Mouse (Mus musculus) liver, embryonic 11.5 days (tissue): Measurements from ENCODE around the gene Eef1akmt2. TPM values are rescaled to one million over a fixed set of nuclear protein-coding genes. Genes with fewer than 3 reads are reported as not detected.

Experiments used
- ATAC-seq: fragments of 200-750 bp; cut with Nextera tagmentation; replicated peaks from 2 replicates; pipeline ENCODE4 v1.8.0; 2017; ENCODE audit warnings: moderate number of reproducible peaks, mild to moderate bottlenecking, moderate TSS enrichment, moderate library complexity; ENCODE audit not compliant: low FRiP score
- DNase-seq: peaks from one replicate; pipeline ENCODE4 v3.0.0-alpha.2; 2017; ENCODE audit warnings: low spot score
- H3K27ac ChIP-seq: fragments of 300-500 bp; sonication (generic); 2 replicates; pipeline ENCODE4 v1.5.1; 2014; ENCODE audit warnings: mild to moderate bottlenecking, low read depth, low read length, control low read depth
- H3K27me3 ChIP-seq: fragments of 300-500 bp; sonication (generic); replicated peaks from 2 replicates; pipeline ENCODE4 v1.6.1; 2014; ENCODE audit warnings: low read length, mixed read lengths; ENCODE audit not compliant: control insufficient read depth, insufficient read depth
- H3K36me3 ChIP-seq: fragments of 300-500 bp; sonication (generic); 2 replicates; pipeline ENCODE4 v1.6.1; 2014; ENCODE audit warnings: mild to moderate bottlenecking, low read length, moderate library complexity, mixed read lengths; ENCODE audit not compliant: control insufficient read depth, insufficient read depth
- H3K4me1 ChIP-seq: fragments of 300-500 bp; sonication (generic); replicated peaks from 2 replicates; pipeline ENCODE4 v1.6.1; 2014; ENCODE audit warnings: low read length, mixed read lengths; ENCODE audit not compliant: control insufficient read depth, insufficient read depth
- H3K4me2 ChIP-seq: fragments of 300-500 bp; sonication (generic); 2 replicates; pipeline ENCODE4 v1.6.1; 2014; ENCODE audit warnings: mild to moderate bottlenecking, control low read depth, moderate library complexity
- H3K4me3 ChIP-seq: fragments of 300-500 bp; sonication (generic); 2 replicates; pipeline ENCODE4 v1.5.1; 2014; ENCODE audit warnings: low read depth, low read length, control low read depth
- H3K9ac ChIP-seq: fragments of 300-500 bp; sonication (generic); 2 replicates; pipeline ENCODE4 v1.6.1; 2014; ENCODE audit warnings: low read depth, low read length, control low read depth
- H3K9me3 ChIP-seq: fragments of 300-500 bp; sonication (generic); 2 replicates; pipeline ENCODE4 v1.6.1; 2016; ENCODE audit warnings: low read length, inconsistent platforms, mixed read lengths; ENCODE audit not compliant: control insufficient read depth
- WGBS: fragments of 180-500 bp; shearing (Covaris S2); extraction: QIAGEN DNeasy Blood & Tissue Kit; methylation state at CpG from one replicate; pipeline ENCODE4 v1.1.7; 2014; 5-methylcytosine and 5-hydroxymethylcytosine counted together
- polyA plus RNA-seq: library from polyadenylated mRNA; unstranded; fragments of >200 nt; fragmentation: Nextera tagmentation; extraction: Ambion mirVana; gene quantifications from 2 replicates; pipeline ENCODE4 v1.2.1, GENCODE M21; 2014

The Eef1akmt2 gene
- polyA plus RNA-seq, 1 experiment from 2014 or later = 54.0 TPM

GRCm38 (mm10) chr7:132810368-132810767, 42.1 kb downstream of the Eef1akmt2 start:
- 36% methylated on average over 6 of the region's 6 CpGs for WGBS
- Histone ChIP-seq H3K27me3 (no peaks in the 10 kb centered on the region), H3K27ac (peak overlapping the region; percentile 58; the same call in 1 of the 2 replicates), H3K9me3 (no peaks in the 10 kb centered on the region), H3K9ac (0 out of 2 replicates have a peak overlapping the region, but pooled peaks have one; percentile 46), H3K36me3 (no peaks in the 10 kb centered on the region), H3K4me2 (peak overlapping the region; percentile 95; the same call in 1 of the 2 replicates), H3K4me3 (no peak overlapping the region), H3K4me1 (peaks cover 56% of the 10 kb centered on the region)
- ATAC-seq = no peak
- DNase-seq = no peak

DNA sequence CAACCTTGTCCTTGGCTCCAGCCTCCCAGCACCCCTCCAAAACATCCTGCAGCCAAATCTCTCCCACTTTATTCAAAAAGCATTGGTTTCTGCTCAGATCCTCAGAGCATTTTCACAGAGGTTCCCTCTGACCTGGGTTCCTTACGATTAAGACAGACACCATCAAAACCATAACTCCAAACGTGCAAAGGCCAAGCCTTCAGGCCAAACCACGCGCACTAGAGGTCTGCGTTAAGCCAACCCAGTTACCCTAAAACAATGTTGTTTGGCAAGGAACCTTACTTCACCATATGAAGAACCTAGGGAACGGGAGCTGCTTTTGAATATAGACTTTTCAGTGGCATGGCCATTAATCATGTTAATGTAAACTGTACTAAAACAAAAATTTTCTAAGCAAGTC, 42.8 kb downstream of the Eef1akmt2 start:
- Histone ChIP-seq H3K36me3 (no peaks in the 10 kb centered on the region), H3K9ac (peak overlapping the region; percentile 5; the same call in 1 of the 2 replicates), H3K4me2 (peak overlapping the region; percentile 53), H3K27me3 (no peaks in the 10 kb centered on the region), H3K27ac (no peak overlapping the region), H3K9me3 (no peaks in the 10 kb centered on the region), H3K4me1 (peaks cover 63% of the 10 kb centered on the region), H3K4me3 (no peak overlapping the region)
- ATAC-seq (no peak), DNase-seq (no peak)
- 44% methylated on average over 6 of the region's 6 CpGs for WGBS

DNA sequence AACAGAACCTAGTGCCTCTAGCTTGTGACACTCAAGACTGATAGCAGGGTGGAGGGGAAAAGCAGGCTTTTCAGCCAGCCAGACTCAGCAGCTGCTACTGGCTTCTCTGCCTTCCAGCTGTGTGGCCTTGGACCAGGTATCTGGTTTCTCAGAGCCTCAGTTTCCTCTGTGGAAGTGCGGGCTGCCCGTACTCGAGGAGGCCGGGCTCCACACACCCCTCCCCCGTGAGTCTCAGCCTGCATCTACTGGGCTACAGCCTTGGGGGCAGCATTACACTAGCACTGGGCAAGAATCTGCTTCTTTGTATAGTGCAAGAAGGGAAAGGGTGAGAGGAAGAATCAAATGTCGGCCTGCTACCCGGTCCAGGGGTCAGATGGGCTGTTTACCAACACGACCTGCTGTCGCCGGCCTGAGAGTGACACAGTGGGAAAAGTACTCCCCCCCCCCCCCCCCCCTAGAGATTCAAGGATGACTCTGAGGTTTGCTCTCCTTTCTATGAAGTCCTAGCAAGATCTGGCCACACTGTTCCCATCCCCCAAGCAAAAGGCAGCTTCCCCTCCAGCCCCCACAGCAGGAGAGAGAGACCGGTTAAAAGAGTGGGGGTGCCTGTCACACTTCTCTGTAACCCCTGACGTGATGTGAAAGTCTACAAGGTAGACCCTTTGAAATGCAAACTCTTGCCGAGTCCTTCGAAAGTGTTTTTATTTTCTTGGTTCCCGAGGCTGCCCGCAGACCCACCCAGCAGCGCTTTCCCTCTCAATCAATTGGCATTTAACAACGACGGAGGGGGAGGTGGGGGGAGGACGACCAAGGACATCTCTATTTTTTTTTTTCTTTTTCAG, 43.4 kb downstream of the Eef1akmt2 start:
- Histone ChIP-seq H3K27me3 (no peaks in the 10 kb centered on the region), H3K4me1 (peaks cover 69% of the 10 kb centered on the region), H3K9me3 (no peaks in the 10 kb centered on the region), H3K9ac (peak overlapping the region; percentile 50), H3K4me3 (0 out of 2 replicates have a peak overlapping the region, but pooled peaks have one; percentile 21), H3K27ac (peak overlapping the region; percentile 81), H3K36me3 (no peaks in the 10 kb centered on the region), H3K4me2 (peak overlapping the region; percentile 53)
- WGBS = 10% methylated on average over 20 of the region's 20 CpGs
- ATAC-seq (no peak; the same call in 1 of the 2 replicates), DNase-seq (peak; percentile 58)

DNA sequence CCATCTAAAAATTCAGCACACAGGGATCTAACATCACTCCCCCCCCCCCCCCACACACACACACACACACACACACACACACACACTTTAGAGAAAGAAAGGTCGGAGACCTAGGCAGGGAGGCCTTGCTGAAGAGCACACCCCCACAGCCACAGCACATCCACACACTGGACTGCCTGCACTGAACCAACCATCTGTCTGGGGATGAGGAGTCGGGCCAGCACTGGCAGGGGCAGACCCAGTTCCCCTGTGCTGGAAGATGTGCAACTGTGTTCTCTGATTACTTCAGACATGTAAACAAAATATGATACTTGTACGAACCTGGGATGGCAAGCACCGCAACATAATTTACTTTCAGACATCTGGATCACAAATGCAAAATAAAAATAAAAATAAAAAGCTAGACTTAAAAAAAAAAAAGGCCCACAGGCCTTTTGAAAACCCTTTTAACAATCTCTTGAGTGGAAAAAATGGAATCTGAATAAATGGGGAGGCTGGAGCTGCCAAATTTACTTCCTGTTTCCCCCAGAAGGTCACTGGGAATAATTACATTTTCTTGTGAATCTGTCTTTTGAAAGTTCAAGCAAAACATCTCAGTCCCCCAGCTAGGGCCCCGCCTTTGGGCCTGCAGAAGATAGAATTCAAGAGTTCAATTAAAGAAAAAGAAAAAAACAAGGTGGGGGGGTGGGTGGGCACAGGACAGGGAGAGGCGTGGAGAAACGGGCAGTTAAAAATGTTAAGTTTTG, 44.2 kb downstream of the Eef1akmt2 start:
- H3K9me3 ChIP-seq = no peaks in the 10 kb centered on the region
- no peak overlapping the region; the same call in 1 of the 2 replicates for H3K9ac ChIP-seq
- no peaks in the 10 kb centered on the region for H3K27me3 ChIP-seq
- DNase-seq (no peak), ATAC-seq (no peak)
- peak overlapping the region; percentile 81 for H3K27ac ChIP-seq
- H3K4me1 ChIP-seq = peaks cover 78% of the 10 kb centered on the region
- 57% methylated on average over 7 of the region's 7 CpGs for WGBS
- peak overlapping the region; percentile 16; the same call in 1 of the 2 replicates for H3K4me2 ChIP-seq
- H3K4me3 ChIP-seq = no peak overlapping the region
- no peaks in the 10 kb centered on the region for H3K36me3 ChIP-seq

DNA sequence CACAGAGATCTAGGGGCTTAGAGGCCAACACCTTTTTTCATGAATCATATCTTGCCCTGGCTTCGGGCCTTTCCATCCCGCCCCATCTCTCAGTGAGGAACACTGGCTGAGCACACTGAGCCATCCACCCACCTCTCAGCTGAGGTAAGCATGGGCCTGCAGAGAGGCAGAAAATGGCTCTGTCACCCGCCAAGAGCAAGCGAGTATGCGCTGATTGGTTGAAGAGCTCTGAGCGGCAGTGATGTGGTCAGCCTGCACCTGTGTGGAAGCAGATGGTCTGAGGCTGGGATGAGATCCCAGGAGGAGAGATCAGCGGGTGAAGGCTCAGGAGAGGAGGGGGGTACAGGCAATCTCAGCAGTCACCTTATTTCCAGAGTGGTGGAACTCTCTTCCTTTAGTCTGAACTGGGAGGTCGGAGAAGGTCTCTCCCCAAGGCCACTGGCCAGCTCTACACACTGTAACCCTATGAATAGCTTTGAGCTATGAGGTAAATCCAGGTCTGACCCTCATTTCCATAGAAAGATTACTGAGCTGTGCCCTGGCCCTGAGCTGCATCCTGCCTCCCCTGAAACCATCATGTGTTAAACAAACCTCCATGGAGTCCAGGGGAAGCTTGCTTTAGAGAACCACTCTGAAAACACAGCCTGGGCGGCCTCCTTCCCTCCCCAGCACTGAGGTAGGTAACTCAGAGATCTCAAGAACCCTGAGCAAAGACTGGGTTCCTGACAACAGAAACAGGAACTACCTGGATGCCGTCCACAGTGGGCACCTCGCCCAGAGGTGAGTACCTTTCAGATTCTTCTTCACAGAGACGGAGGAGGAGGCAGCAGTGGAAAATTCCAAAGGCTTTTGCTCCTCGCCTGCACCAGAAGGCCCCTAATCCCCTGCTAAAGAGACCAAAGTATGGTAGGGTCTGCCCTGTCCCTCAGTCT, 45.3 kb downstream of the Eef1akmt2 start:
- H3K4me1 ChIP-seq = peaks cover 87% of the 10 kb centered on the region
- DNase-seq (no peak), ATAC-seq (no peak)
- no peaks in the 10 kb centered on the region for H3K36me3 ChIP-seq
- H3K4me2 ChIP-seq = no peak overlapping the region
- no peaks in the 10 kb centered on the region for H3K27me3 ChIP-seq
- WGBS = 74% methylated on average over 13 of the region's 13 CpGs
- peak overlapping the region; percentile 62; the same call in 1 of the 2 replicates for H3K27ac ChIP-seq
- H3K4me3 ChIP-seq = no peak overlapping the region
- H3K9ac ChIP-seq = no peak overlapping the region
- no peaks in the 10 kb centered on the region for H3K9me3 ChIP-seq

DNA sequence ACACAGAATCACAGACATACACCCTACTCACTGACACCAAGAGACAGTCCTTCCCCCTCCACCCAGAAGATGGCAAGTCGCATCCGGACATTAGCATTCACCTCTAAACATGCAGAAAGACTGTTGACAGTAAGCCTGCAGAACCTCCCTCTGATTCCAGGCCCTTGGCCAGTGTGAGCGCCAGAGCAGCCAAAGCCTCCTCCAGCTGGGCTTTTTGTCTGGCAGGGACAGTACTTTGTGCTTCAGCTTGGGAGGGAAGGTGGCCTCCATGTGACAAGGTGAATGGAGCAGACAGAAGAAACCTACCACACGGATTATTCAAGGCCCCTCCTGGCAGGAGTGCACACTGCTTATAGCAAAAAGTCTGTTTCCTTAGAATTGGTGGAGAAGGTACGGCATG, 46.2 kb downstream of the Eef1akmt2 start:
- H3K27ac ChIP-seq = peak overlapping the region; percentile 3; the same call in 1 of the 2 replicates
- H3K4me2 ChIP-seq = no peak overlapping the region
- no peaks in the 10 kb centered on the region for H3K27me3 ChIP-seq
- no peaks in the 10 kb centered on the region for H3K9me3 ChIP-seq
- no peak for DNase-seq
- WGBS = 79% methylated on average over 5 of the region's 5 CpGs
- peaks cover 90% of the 10 kb centered on the region for H3K4me1 ChIP-seq
- no peak for ATAC-seq
- H3K4me3 ChIP-seq = no peak overlapping the region
- no peak overlapping the region for H3K9ac ChIP-seq
- H3K36me3 ChIP-seq = no peaks in the 10 kb centered on the region

GRCm38 (mm10) chr7:132804951-132805350, 47.5 kb downstream of the Eef1akmt2 start:
- WGBS = 45% methylated on average over 5 of the region's 5 CpGs
- peak overlapping the region; percentile 41 for H3K4me2 ChIP-seq
- peaks cover 81% of the 10 kb centered on the region for H3K4me1 ChIP-seq

GRCm38 (mm10) chr7:132804461-132804860, 48.0 kb downstream of the Eef1akmt2 start:
- Histone ChIP-seq H3K9ac (0 out of 2 replicates have a peak overlapping the region, but pooled peaks have one; percentile 40), H3K27me3 (no peaks in the 10 kb centered on the region), H3K4me3 (no peak overlapping the region), H3K9me3 (no peaks in the 10 kb centered on the region), H3K27ac (peak overlapping the region; percentile 50; the same call in 1 of the 2 replicates), H3K4me2 (peak overlapping the region; percentile 41), H3K36me3 (no peaks in the 10 kb centered on the region), H3K4me1 (peaks cover 78% of the 10 kb centered on the region)
- ATAC-seq (no peak), DNase-seq (no peak)
- 70% methylated on average over 7 of the region's 7 CpGs for WGBS

More at GRCm38 (mm10) chr7:132804951-132805350, 47.5 kb downstream of the Eef1akmt2 start:
- Histone ChIP-seq H3K27ac (peak overlapping the region; percentile 50; the same call in 1 of the 2 replicates), H3K36me3 (no peaks in the 10 kb centered on the region), H3K9me3 (no peaks in the 10 kb centered on the region), H3K27me3 (no peaks in the 10 kb centered on the region), H3K4me3 (no peak overlapping the region), H3K9ac (0 out of 2 replicates have a peak overlapping the region, but pooled peaks have one; percentile 40)
- peak; percentile 53 for ATAC-seq
- DNase-seq = no peak
